Mouse (Mus musculus): Measurements from ENCODE around the gene Ccdc3. TPM values are rescaled to one million over a fixed set of nuclear protein-coding genes. Genes with fewer than 3 reads are reported as not detected.
"Not testable (repeated sequence)": the region's sequence is repeated elsewhere in the genome, so short reads cannot be mapped to it uniquely, and the experiment has no call there.

The Ccdc3 gene
- total RNA-seq, 2 experiments from 2014 or later: 11.0 to 12.8 TPM

DNA sequence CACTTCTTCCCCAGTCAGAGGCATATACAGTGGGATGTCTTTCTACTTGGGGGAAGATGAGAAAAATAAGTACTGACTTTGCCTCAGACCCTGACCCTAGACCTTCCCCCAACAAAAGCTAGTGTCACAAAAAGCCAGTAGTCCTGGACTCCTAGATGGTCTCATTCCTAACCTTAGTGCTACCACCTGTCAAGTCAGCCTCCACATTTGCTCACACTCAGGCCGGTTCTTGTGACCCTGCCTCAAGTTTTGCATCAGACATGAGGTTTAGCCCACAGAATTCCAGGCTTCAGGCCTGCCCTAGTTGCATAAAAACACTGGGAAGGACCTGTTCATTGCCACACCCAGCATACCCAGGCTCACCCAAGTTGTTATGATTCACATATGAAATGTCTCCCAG, 67.4 kb downstream of the Ccdc3 start:
- DNase-seq (ENCODE audit: low spot score in 2 of 2): no peak

- DNase-seq (ENCODE audit: low spot score in 2 of 2): no peak
Measured at GRCm38 (mm10) chr2:5206651-5207050, 69.1 kb downstream of the Ccdc3 start.

DNA sequence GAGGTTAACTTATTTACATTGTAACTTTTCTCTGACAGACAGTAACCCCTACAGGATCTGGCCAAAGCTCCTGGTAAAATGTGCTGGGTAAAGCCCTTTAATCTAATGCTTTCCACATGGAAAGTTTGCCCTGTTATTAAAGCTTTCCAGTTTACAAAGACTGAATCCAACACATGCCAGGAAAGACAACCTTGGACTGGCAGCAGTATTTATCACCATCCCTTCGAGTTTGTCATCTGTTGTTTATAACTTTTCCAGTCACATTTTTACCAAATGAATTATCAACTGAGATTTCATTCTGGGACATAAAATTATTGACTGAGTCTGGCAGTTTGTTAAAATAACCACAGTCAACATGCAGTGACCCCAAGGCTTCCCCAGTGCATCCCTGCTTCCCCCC, 77.0 kb downstream of the Ccdc3 start:
- DNase-seq (ENCODE audit: low spot score in 2 of 2): no peak

- DNase-seq (ENCODE audit: low spot score in 2 of 2): no peak
Measured at GRCm38 (mm10) chr2:5215252-5215815, 77.8 kb downstream of the Ccdc3 start.

DNA sequence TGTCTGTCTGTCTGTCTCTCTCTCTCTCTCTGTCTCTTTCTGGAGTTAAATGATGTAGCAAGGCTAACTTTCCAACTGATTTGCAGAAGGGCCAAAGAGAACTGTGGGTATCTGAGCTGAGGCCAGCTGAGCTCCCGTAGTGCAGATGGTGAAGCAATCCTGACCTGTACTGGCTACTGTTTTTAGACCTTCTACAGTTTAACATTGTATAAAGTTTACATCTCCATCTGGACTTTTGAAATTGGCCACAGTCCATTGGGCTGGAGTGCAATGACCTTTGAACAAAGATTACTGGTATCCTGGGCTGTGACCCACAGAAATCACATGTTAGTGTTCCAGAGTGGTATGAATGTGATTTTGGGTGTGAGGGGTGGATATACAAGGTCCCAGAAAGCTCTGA, 81.6 kb downstream of the Ccdc3 start:
- DNase-seq (ENCODE audit: low spot score in 2 of 2): no peak

- no peak for DNase-seq (ENCODE audit: low spot score in 2 of 2)
Measured at GRCm38 (mm10) chr2:5219847-5220375, 82.3 kb downstream of the Ccdc3 start.

GRCm38 (mm10) chr2:5222571-5222970, 85.0 kb downstream of the Ccdc3 start:
- no peak for DNase-seq (ENCODE audit: low spot score in 2 of 2)

DNA sequence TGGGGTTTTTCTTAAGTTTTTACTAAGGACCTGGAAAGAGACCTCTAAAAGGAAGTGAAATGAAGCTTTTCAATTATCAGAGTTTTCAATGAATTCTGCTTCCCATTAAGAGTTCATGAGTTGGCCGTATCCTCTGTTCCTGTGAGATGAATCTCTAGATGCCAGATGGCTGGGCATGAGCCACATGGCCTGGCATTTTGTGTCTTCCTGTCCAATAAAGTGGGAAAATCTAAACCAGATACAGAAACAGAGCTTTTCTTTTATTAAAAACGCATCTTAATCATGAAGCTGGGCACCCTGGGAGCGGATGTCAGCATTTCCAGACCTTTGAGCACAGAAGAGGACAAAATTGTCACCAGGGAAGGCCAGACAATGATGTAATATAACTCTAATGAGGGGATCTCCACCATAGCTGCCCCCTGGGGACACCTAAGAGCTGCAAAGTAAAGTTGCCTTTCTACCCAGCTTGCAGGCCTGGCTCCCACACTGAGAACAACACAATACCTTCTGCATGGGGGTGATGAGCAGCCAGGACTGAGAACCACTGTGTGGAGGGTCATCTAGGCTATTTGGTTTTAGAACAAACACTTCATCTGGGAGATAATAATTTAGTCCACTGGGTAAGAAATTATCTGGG, 99.4 kb downstream of the Ccdc3 start:
- DNase-seq (ENCODE audit: low spot score in 2 of 2): no peak

DNA sequence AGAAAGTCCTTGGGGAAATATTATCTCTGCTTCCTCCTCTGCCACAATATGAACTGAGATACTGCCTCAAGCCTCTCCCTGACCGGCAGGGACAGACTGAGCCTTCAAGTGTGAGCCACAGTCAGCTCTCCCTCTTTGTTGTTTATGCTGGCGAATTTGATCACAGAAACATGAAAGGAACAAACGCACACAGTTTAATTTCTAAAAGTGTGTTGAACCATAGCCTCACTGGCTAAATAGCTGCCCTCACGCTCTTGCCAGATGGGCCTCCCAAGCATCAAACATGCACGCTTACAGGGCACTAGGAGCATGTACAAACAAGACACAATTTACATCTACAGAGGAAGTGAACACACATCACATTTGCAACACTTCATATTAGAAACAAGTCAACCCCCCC, 100.3 kb downstream of the Ccdc3 start:
- DNase-seq (ENCODE audit: low spot score in 2 of 2): no peak

DNA sequence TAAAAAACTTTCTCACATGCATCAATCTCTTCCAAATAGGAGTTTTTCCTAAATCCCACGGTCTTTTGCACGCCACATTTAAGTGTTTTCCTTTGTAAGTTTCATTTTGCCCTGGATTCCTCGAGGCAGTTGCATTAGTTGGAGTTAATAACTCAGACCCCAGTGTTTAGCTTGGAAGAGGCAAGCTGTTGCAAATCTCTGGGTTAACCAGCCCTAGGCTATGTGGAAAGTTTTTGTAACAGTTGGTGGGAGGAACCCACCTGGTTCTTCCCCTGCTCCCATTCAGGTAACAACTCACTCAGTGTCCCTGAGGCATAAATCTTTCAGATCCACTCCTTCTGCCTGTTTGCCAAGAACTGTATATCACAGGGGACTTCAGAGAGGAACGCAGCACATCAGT, 101.9 kb downstream of the Ccdc3 start:
- DNase-seq (ENCODE audit: low spot score in 2 of 2): no peak

DNA sequence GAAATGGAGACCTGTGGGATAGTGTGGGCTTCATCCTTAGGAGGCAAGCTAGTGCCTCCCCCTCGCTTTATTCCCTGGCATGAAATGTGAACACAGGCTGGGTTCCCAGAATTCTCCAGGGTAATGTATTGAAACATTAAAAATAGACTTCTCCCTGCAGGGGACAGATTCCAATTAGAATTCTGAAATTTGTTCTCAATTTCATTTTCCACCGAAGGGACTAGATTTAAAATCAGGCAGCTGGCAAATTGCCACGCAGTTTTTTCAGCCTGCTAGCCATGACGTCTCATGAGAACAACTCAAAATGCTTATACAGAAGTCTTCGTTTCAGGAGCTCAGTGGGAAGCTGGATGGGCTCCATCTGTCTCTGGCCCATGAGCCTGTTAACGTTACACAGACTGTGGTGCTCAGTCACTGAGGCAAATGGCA, 103.9 kb downstream of the Ccdc3 start:
- DNase-seq (ENCODE audit: low spot score in 2 of 2): no peak

GRCm38 (mm10) chr2:5249199-5249598, 111.6 kb downstream of the Ccdc3 start:
- not testable (repeated sequence) for DNase-seq (ENCODE audit: low spot score in 2 of 2)

DNA sequence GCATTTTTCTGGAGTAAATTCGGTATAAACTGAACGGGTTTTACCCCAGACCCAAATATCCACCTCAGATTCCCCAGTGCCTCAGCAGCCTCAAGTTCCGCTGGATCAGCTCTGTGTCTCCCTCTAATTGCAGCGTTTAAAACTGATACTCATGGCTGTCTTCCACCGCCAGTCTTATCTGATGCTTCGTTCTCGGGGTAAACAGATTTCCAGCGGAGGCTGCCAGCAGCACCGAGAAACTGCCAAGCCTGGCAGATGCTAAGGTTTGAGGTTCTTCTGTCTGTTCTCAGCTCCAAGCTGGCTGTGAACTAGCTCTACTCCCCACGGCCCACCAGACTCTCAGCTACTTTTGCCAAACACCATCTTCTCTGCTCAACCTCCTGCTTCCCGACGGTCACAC, 112.4 kb downstream of the Ccdc3 start:
- DNase-seq (ENCODE audit: low spot score in 2 of 2): no peak

- no peak for DNase-seq (ENCODE audit: low spot score in 2 of 2)
Measured at GRCm38 (mm10) chr2:5258250-5258649, 120.7 kb downstream of the Ccdc3 start.

DNA sequence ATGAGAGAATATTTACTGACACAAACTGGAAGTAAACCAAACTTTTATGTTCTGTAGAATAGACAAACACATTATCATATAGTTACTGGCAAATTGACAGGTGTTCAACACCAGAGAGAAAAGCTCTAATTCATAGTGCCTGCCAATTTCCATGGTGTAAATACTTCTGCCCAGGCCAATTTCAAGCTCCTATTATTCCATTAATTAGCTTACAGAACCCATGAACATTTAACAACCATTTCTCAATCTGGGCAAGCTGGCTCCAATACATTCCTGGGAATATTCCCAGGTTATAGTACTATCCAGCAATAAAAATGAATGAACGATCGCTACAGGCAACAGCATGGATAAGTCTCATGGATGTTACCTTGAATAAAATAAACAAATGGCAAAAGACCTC, 124.7 kb downstream of the Ccdc3 start:
- DNase-seq (ENCODE audit: low spot score in 2 of 2): no peak

GRCm38 (mm10) chr2:5267980-5268379, 130.4 kb downstream of the Ccdc3 start:
- no peak for DNase-seq (ENCODE audit: low spot score in 2 of 2)

Other genes starting within 250 kb of the Ccdc3 start
- gene Phyh, start 218.8 kb upstream of the Ccdc3 start, total RNA-seq (2021): 100 to 1,000 TPM; 161 to 194 TPM
- gene Ucma, start 161.7 kb upstream of the Ccdc3 start, total RNA-seq (2021): not detected
- 10 to 100 TPM; 15.8 to 17.6 TPM for gene Mcm10, start 125.0 kb upstream of the Ccdc3 start, total RNA-seq (2021)
- 10 to 100 TPM; 37.0 to 40.4 TPM for gene Optn, start 73.7 kb upstream of the Ccdc3 start, total RNA-seq (2021)

Measured in adrenal gland, postnatal 4 days (tissue).